Mouse (Mus musculus) stomach, postnatal 0 days (tissue): ENCODE data around the gene H3f3a. TPM values are rescaled to one million over a fixed set of nuclear protein-coding genes. Genes with fewer than 3 reads are reported as not detected.

Experiments
- ATAC-seq: fragments of 200-750 bp; cut with Nextera tagmentation; 2 replicates; pipeline ENCODE4 v1.8.0; 2017; ENCODE audit not compliant: low FRiP score, low TSS enrichment
- DNase-seq: peaks from one replicate; pipeline ENCODE4 v3.0.0-alpha.2; 2016; ENCODE audit warnings: low spot score
- H3K27ac ChIP-seq: fragments of 300-500 bp; sonication (generic); replicated peaks from 2 replicates; pipeline ENCODE4 v1.5.1; 2014; ENCODE audit warnings: mild to moderate bottlenecking, control low read depth
- H3K27me3 ChIP-seq: fragments of 300-500 bp; sonication (generic); 2 replicates; pipeline ENCODE4 v1.6.1; 2014; ENCODE audit warnings: low read length; ENCODE audit not compliant: control insufficient read depth, insufficient read depth
- H3K36me3 ChIP-seq: fragments of 300-500 bp; sonication (generic); 2 replicates; pipeline ENCODE4 v1.6.1; 2014; ENCODE audit warnings: low read length, mixed read lengths; ENCODE audit not compliant: control insufficient read depth, insufficient read depth
- H3K4me1 ChIP-seq: fragments of 300-500 bp; sonication (generic); replicated peaks from 2 replicates; pipeline ENCODE4 v1.6.1; 2014; ENCODE audit warnings: antibody characterized with exemption; ENCODE audit not compliant: control insufficient read depth, insufficient read depth
- H3K4me2 ChIP-seq: fragments of 300-500 bp; sonication (generic); replicated peaks from 2 replicates; pipeline ENCODE4 v1.6.1; 2014; ENCODE audit warnings: low read depth, mild to moderate bottlenecking, control low read depth, moderate library complexity
- H3K4me3 ChIP-seq: fragments of 300-500 bp; sonication (generic); 2 replicates; pipeline ENCODE4 v1.5.1; 2014; ENCODE audit warnings: low read depth, low read length, control low read depth
- H3K9ac ChIP-seq: fragments of 300-500 bp; sonication (generic); 2 replicates; pipeline ENCODE4 v1.6.1; 2014; ENCODE audit warnings: mild to moderate bottlenecking, low read length, control low read depth, mixed read lengths
- H3K9me3 ChIP-seq: fragments of 300-500 bp; sonication (generic); 2 replicates; pipeline ENCODE4 v1.6.1; 2016; ENCODE audit warnings: low read length; ENCODE audit not compliant: control insufficient read depth
- CTCF ChIP-seq: IDR thresholded peaks from 2 replicates; pipeline ENCODE4 v1.5.1; 2016; ENCODE audit warnings: antibody characterized with exemption, low read depth, mild to moderate bottlenecking, moderate library complexity
- EP300 ChIP-seq: optimal IDR thresholded peaks from 2 replicates; pipeline ENCODE3; 2016; ENCODE audit warnings: antibody characterized with exemption
- WGBS: fragments of 180-500 bp; shearing (Covaris S2); extraction: QIAGEN DNeasy Blood & Tissue Kit; methylation state at CpG from one replicate; pipeline ENCODE4 v1.1.7; 2014; 5-methylcytosine and 5-hydroxymethylcytosine counted together
- polyA plus RNA-seq: library from polyadenylated mRNA; unstranded; fragments of >200 nt; fragmentation: Nextera tagmentation; extraction: Ambion mirVana; gene quantifications from 2 replicates; pipeline ENCODE4 v1.2.1, GENCODE M21; 2015

The H3f3a gene
- polyA plus RNA-seq, 1 experiment from 2014 or later = 1,633 TPM

- Histone ChIP-seq H3K4me2 (no peak overlapping the region), H3K9me3 (no peaks in the 10 kb centered on the region), H3K27ac (no peak overlapping the region), H3K9ac (no peak overlapping the region), H3K27me3 (no peaks in the 10 kb centered on the region), H3K4me3 (no peak overlapping the region), H3K4me1 (no peaks in the 10 kb centered on the region; the same call in 1 of the 2 replicates), H3K36me3 (no peaks in the 10 kb centered on the region)
- no peak for DNase-seq
- TF ChIP-seq EP300 (no peak), CTCF (no peak)
- WGBS = 73% methylated on average over 4 of the region's 4 CpGs
- ATAC-seq = no peak
Observed at GRCm38 (mm10) chr1:180771722-180772121, 42.0 kb downstream of the H3f3a start.

GRCm38 (mm10) chr1:180771306-180771705 is 42.4 kb downstream of the H3f3a start:
- Histone ChIP-seq H3K4me1 (no peaks in the 10 kb centered on the region; the same call in 1 of the 2 replicates), H3K27me3 (no peaks in the 10 kb centered on the region), H3K9me3 (no peaks in the 10 kb centered on the region), H3K9ac (no peak overlapping the region), H3K4me2 (no peak overlapping the region), H3K27ac (no peak overlapping the region), H3K4me3 (no peak overlapping the region), H3K36me3 (no peaks in the 10 kb centered on the region)
- TF ChIP-seq CTCF (no peak), EP300 (no peak)
- ATAC-seq (no peak), DNase-seq (no peak)
- 67% methylated on average over 5 of the region's 5 CpGs for WGBS

GRCm38 (mm10) chr1:180768334-180769168 is 45.2 kb downstream of the H3f3a start:
- H3K27ac ChIP-seq = peak overlapping the region; percentile 78
- no peaks in the 10 kb centered on the region for H3K9me3 ChIP-seq
- no peaks in the 10 kb centered on the region for H3K36me3 ChIP-seq
- peak overlapping the region; percentile 67 for H3K9ac ChIP-seq
- H3K4me3 ChIP-seq = peak overlapping the region; percentile 53
- H3K27me3 ChIP-seq = no peaks in the 10 kb centered on the region
- H3K4me2 ChIP-seq = peak overlapping the region; percentile 71
- 4% methylated on average over 37 of the region's 37 CpGs for WGBS
- H3K4me1 ChIP-seq = no peaks in the 10 kb centered on the region; the same call in 1 of the 2 replicates
- peak; percentile 84 for TF ChIP-seq CTCF
- TF ChIP-seq EP300 = no peak
- DNase-seq = peak; percentile 84
- ATAC-seq = peak; percentile 88

- H3K4me2 ChIP-seq = peak overlapping the region; percentile 71
- DNase-seq (peak; percentile 47), ATAC-seq (peak; percentile 22)
- TF ChIP-seq CTCF (peak; percentile 40; the same call in 1 of the 2 replicates), EP300 (no peak)
- peak overlapping the region; percentile 53 for H3K4me3 ChIP-seq
- no peaks in the 10 kb centered on the region; the same call in 1 of the 2 replicates for H3K4me1 ChIP-seq
- no peaks in the 10 kb centered on the region for H3K9me3 ChIP-seq
- H3K9ac ChIP-seq = peak overlapping the region; percentile 67
- no peaks in the 10 kb centered on the region for H3K27me3 ChIP-seq
- no peaks in the 10 kb centered on the region for H3K36me3 ChIP-seq
- peak overlapping the region; percentile 78 for H3K27ac ChIP-seq
- 18% methylated on average over 10 of the region's 10 CpGs for WGBS
Observed at GRCm38 (mm10) chr1:180767541-180768333, 46.0 kb downstream of the H3f3a start.

- H3K4me1 ChIP-seq = no peaks in the 10 kb centered on the region; the same call in 1 of the 2 replicates
- H3K4me3 ChIP-seq = no peak overlapping the region
- H3K27ac ChIP-seq = no peak overlapping the region
- DNase-seq (no peak), ATAC-seq (no peak)
- H3K9me3 ChIP-seq = no peaks in the 10 kb centered on the region
- TF ChIP-seq EP300 = no peak
- TF ChIP-seq CTCF = no peak
- H3K27me3 ChIP-seq = no peaks in the 10 kb centered on the region
- H3K9ac ChIP-seq = no peak overlapping the region
- no peak overlapping the region for H3K4me2 ChIP-seq
- WGBS = 59% methylated on average over 5 of the region's 5 CpGs
- no peaks in the 10 kb centered on the region for H3K36me3 ChIP-seq
Observed at GRCm38 (mm10) chr1:180766557-180766956, 47.2 kb downstream of the H3f3a start.
